Mouse (Mus musculus) regulatory T cell (primary cell): ENCODE measurements around the gene Ly6g6d.

Experiments
- in situ Hi-C: fragments of 300-600 bp; cut with MboI, MseI; formaldehyde crosslinking; loops from one replicate; pipeline ENCODE4 v1.15.1; 2025; ENCODE audit warnings: high pct_unique_total_duplicates

Ly6g6d gene

DNA sequence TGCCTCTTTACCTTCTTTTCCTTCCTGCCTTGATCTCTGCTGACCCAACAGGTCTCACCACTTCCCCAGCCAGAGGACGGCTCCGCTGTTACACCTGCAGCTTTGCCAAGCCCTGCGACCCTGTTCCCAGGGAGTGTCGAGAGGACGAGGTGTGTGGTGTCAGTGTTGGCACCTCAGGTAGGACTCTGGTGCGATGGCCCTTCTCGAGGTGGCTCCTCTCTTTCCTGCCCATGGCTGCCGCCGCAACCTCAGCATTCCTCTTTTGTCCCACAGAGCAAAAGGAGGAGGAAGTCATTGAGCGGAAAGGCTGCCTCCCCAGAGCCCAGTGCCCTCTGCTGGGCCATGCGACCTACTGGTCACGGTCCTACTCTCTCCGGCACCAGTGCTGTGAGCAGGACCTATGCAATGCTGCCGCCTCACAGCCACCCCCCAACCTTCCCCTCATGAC, at the start of gene Ly6g6d:
Gene Ly6g6d (minus strand): TSS at position 280 of the 448 bp plus-strand sequence.
- in situ Hi-C loops = no loop called here

DNA sequence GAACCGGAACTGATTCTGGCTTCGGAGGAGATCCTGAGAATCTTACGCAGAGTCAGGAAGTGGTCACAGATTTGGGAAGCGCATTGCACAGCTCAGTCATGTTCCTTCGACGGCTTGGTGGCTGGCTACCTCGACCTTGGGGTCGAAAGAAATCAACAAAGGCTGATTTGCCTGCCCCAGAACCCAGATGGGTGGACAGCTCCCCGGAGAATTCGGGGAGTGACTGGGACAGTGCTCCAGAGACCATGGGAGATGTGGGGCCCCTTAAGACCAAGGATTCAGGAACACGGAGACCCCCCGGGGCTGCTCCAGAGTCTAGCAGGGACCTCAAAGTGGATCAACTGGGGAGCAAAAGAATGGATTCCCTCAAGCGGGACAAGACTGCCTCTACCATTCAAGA, 49.2 kb upstream of the Ly6g6d start:
- in situ Hi-C loops = no loop called here

DNA sequence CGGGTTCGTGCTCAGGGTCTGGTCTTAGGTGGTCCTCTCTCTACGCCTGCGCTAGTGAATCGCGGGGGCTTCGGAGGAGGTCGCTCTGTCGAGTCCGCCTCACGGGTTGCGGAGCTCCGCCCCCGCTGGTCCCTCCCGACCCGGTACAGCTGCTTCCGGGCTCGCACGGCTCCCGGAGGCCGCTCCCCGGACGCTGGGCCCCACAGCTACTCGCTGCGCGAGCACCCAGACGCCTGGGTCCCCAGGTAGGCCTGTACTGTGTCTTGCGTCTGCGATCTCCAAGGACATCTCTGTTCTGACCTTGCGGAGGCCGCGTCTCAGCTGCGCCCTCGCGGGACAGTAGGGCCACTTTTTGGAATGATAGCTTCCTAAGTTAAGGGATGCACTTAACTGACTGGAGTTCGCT, 48.3 kb upstream of the Ly6g6d start, which contains the start of gene D17H6S53E:
Gene D17H6S53E (plus strand): TSS at position 168 of the 406 bp plus-strand sequence.
- in situ Hi-C loops = no loop called here

DNA sequence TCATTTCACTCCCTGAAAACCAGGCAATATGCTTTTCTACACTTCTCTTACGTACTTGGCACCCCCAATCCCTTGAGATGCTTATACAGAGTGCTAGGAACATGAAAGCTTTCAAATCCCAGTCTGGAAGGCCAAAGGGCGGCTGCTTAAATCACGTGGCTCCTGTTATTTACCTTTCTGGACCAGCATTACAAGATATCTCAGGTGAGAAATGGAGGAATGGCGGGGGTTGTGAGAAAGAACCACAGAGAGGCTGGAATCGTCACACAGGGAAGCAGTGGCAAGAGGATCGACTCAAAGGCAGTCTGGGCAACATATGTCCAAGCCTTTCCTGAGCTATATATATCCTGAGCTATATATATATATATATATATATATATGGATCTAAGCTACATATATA, 47.7 kb upstream of the Ly6g6d start:
- in situ Hi-C loops = no loop called here

DNA sequence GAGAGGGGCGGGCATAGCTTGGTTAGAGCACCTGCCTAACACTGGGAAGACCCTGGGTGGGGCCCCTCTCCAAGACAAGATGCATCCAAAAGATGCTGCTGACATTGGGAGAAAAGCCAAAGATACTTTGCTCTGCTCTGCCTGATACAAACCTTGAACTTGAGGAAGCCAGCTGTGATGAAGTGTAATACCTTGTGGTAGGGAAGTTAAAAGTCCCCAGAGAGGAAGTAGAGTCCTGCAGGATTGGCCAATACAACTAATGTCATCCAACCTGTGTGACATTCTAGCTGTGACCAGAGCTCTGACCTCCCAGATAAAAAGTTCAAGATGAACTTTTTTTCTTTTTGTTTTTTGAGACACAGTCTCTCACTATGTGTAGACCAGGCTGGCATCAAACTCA, 47.2 kb upstream of the Ly6g6d start:
- in situ Hi-C loops = no loop called here

DNA sequence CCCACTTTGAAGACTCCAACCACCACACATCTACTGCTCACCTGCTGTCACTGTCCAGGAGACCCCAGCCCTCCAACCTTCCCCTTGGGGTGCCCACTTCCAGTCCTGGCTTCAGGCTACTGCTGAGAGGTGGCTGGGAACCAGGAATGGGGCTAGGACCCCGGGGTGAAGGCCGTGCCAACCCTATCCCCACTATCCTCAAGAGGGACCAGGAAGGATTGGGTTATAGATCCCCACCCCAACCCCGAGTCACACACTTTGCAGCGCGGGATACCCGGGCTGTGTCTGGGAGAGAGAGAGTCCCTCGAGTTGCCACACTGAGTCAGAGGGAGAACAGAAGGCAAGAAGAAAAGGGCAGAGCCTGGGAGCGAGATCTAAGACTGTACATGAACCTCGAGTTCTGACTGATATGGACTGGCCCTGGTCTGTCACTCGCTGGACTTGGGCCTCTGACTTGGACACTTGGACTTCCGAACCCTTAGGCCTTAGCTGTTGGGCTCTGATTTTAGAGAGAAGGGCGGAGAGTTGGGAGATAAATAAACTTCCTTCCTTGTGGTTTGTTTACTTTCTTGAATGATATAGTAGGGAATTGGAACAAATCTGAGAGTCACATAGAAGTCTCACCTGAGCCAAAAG, 46.5 kb upstream of the Ly6g6d start:
- in situ Hi-C loops = loop anchor here (5.0 kb wide), 1 partner anchor 72 kb away; no protein-coding TSS in a partner anchor

DNA sequence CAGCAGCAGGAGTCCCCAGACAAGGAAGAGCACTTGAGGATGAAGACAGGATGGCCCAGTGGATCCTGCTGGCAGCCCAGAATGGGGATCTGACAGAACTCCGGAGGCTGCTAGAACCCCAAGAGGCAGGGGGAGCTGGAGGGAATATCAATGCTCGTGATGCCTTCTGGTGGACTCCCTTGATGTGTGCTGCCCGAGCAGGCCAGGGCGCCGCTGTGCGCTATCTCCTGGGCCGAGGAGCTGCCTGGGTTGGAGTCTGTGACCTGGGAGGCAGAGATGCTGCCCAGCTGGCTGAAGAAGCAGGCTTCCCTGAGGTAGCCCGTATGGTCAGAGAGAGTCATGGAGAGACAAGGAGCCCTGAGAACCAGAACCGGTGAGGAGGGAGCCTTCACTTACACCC, 45.4 kb upstream of the Ly6g6d start:
- in situ Hi-C loops = loop anchor here (5.0 kb wide), 1 partner anchor 71 kb away; no protein-coding TSS in a partner anchor

DNA sequence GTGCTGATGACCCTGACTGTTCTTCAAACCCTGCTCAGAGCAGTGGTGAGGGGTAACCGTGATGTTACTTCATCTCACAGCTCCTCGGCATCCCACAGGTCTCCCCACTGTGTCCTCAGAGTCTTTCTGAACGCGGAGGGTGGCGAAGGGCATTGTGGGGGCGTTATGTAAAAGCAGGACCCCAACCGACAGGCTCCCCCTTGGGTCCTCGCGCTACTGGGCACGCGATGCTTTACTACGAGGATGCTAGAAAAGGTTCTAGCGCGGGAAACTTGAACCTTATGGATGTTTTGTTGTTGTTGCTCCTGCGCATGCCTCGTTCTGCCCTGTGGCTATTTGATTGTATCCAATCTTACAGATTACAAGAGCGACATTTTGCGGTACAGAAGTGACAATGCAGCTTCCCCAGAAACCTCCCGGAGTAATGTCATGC, 44.0 kb upstream of the Ly6g6d start, which contains the start of gene Csnk2b:
Gene Csnk2b (minus strand): TSS at position 183 of the 433 bp plus-strand sequence.
- in situ Hi-C loops = loop anchor here (5.0 kb wide), 1 partner anchor 70 kb away; no protein-coding TSS in a partner anchor

DNA sequence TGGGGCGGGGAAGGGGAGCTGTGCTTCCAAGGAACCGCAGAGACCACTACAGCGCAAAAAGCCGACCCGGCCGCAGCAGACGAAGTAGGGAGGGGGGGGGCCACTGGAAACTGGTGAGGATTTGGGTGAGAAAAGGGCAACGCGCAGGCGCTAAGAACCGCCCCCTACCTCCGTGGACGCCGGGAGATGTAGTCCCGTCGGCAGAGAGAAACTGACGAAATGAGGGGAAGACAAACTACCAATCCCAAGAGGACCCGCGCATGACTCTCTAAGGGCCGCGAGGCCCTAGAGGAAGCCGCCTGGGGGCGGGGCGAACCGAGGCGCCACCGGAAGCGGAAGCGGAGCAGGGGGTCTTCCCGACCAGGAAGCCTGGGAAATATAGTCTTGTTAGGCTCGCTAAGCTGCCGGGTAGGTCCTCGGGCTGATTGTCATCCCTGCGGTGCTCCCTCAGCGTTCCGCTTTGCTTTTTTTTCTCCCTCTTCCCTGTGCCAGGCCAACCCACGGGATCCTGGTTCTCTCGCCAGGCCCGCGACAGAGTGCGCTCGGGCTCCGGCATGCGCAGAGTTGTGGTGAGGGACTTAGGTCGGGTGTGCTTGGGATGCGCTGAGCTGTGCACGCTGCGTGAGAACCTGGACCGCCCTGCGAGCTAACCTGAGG, 43.4 kb upstream of the Ly6g6d start, which contains the start of gene Gpank1:
Gene Gpank1 (plus strand): TSS at position 313 of the 657 bp plus-strand sequence.
- in situ Hi-C loops = loop anchor here (5.0 kb wide), 1 partner anchor 69 kb away; no protein-coding TSS in a partner anchor

DNA sequence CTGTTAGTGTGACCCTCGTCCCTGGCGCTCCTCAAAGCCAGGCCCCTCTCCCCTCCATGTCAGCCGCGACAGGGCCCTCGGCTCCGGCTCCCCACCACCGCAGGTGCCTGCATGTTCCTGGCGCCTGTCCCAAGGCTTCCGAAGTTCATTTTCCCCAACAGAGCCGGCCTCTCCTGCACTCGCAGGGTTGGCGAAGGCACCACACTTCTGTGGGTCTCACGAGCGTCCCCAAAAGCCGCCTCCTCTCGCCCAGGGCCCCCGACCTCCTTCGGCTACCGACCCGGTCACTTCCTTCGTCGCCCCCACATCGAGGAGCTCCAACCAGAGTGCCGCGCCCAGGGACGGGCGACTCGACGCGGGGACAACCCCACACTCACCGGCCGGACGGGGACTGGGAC, 42.9 kb upstream of the Ly6g6d start:
- in situ Hi-C loops = loop anchor here (5.0 kb wide), 1 partner anchor 68 kb away; no protein-coding TSS in a partner anchor

DNA sequence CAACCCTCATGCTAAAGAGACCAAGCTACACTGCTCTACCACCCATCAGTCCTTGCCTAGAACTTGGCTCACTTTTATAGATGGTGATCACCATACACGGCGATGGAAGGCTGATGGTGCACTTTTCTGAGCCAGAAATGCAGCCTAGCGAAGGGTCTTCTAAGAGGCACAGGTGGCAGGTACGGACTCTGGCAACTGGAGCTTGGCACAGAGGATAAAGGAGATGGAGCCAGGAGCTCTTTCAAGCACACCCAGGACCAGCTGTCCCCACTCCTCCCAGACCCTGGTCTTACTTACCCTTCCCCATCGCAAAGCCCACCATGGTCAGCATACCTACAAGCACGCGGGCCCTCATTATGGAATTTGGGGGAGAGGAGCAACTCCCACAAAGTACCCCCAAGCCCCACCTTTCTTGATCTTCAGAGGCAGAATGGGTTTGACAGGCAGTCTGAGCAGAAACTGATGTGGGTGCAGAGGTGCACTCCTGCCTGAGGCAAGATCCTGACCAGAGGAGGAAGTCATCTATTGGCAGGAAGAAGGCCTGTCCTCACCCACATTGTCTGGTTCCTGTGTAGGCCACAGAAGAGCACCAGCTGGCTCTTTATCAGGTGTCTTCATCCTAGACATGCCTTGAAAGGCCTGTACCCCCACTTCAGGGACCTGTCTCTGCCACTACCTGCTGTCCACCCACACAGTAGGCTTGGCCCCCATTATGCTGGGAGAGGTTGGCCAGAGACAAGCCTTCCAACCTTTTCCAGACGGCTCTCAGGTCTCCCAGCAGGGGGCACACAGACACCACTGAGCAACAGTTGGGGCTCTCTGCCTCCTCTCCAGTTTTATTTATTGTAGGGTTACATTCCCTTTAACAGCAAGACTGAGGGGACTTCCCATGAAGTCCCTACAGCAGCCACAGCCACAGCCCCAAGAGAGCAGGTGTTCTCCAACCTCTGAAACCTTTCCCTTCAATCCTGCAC, 37.5 kb upstream of the Ly6g6d start, which contains the start of gene Ly6g5b:
Gene Ly6g5b (minus strand): TSS at position 383 of the 974 bp plus-strand sequence.
- in situ Hi-C loops = no loop called here

DNA sequence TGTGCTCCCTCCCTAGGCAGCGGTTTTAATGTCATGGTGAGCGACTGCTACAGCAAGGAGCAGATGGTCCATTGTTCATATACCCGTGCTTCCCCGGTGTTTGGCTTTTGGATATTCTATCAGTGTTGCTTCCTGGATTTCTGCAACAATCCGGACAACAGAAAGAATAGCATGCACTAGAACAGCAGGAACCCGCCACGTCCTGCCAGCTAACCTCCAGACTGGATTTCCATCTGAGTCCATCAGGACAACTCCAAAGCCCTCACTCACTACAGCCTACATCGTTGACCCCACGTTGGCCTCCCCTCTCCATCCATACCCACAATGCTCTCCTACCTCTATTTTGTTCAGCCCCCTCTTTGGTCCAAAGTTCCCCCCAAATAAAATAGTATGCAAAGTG, 33.9 kb upstream of the Ly6g6d start:
- in situ Hi-C loops = no loop called here

DNA sequence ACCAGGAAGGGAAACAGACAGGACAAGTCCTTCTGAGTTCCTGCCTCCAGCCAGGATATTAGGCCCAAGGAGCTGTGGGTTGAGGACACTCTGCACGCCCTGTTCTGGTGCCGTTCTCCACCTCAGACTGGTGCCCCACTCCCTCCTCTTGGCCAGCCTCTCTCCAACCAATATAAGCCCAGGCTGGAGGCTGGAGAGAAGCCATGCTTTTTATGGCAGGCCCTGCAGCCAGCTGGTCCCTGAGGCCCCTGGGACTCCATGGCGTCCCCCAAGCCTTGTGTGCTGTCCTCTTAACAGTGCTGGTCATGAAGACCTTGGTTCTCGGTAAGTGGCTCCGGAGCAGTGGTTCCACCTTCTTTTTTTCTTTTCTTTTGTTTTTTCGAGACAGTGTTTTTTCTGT, 30.2 kb upstream of the Ly6g6d start, which contains the start of gene Ly6g5c:
Gene Ly6g5c (plus strand): TSS at position 183 of the 400 bp plus-strand sequence.
- in situ Hi-C loops = loop anchor here (5.0 kb wide), 1 partner anchor 96 kb away; no protein-coding TSS in a partner anchor

DNA sequence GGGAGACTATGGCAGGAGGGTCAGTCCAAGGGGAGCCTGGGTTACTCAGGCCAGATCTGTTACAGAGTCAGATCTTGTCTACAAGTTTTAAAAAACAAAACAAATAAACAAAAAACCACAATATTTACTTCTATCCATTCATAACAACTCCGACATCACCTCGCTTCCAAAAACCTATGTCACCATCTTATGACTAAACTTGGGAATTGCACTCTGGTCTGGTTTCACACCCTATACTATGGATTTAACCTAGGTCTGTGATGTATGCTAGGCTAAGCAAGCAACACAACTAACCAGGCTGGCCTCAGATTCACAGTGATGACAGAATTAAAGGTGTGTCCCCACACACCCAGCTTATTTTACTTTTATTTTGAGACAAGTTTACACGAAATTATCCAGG, 28.7 kb upstream of the Ly6g6d start:
- in situ Hi-C loops = loop anchor here (5.0 kb wide), 1 partner anchor 94 kb away; no protein-coding TSS in a partner anchor

DNA sequence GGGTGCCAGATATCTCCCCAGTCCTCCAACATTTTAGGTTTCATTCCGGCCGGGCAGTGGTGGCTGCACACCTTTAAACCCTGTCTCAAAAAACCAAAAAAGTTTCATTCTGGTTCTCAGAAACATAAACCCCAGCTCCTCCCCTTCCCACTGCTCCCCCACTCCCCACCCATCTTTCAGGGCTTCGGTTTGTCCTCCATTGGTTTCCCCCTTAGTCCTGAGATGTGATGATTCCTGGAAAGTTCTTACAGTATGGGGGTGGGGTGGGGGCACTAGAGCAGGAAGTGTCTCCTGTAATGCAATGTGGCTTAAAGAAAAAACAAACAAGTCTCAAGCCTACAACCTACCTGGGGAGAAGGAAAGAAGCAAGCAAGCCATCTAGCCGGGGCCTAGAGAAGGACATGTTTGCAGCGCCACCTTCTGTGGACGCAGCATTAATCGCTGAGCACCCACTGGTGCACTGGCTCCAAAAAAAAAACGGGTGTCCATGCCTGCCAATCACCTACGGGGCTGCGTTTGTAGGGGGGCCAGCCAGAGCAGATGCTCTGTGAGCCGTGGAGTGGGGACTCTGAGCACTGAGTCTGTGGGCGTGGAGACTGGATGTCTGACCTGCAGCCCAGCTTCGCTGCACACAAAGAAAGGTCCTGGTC, 28.0 kb upstream of the Ly6g6d start:
- in situ Hi-C loops = loop anchor here (5.0 kb wide), 1 partner anchor 94 kb away; no protein-coding TSS in a partner anchor

DNA sequence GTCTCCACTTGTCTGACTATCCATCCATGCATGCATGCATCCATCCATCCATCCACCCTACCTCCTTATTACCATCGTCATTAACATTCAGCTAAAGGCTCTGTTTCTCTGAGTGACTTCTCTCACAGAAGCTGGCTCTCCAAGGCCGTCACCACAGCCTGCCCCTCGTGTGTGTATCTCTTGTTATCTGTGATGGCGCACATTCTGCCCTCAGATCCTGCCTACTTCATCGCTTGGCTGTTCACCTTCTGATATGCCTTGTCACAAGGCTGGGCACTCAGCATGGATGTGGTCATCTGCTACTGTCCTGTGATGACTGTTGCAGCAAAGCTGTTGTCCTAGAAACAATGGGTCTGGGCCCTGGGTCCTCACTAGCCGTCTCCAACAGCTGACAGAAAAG, 26.9 kb upstream of the Ly6g6d start:
- in situ Hi-C loops = loop anchor here (5.0 kb wide), 1 partner anchor 92 kb away; no protein-coding TSS in a partner anchor

DNA sequence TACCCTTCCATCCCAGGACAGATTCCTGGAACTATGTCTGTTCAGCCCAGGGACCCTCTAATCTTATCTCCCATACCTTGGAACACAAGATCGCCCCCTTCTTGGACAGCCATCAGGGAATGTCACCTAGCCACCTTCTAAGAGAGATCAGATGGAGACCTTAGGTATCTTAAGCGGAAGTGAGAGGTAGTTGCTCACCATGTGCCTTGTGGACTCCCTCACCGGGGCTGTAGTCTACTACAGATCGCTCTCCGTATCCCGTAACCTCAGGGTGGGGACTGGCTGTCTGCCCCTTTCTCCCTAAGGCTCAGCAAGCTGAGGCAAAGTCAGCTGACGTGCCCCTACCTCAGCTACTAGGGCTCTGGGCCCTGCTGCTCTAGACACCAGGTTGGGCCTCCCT, 26.2 kb upstream of the Ly6g6d start:
- in situ Hi-C loops = no loop called here

DNA sequence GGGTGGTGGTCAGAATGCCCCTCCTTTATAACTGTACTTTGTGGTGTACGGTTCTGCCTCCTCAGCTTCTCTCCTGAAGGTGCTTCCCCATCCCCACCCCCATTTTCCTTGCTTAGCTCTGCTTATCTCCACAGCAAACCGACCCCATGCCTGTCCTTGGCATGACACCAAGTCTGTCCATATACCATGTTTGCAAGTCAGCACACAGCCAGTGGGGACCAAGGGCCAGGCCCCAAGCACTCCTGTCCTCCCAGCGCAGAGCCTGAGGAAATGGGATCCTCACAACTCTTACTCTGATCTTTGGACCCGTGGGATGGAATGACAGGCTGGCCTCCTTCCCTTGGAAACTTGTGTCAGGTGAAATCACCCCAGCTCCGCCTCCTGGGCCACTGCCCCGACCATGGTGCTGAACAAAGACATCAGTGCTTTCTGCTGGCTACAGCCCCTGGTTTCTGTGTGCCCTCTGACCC, 25.4 kb upstream of the Ly6g6d start:
- in situ Hi-C loops = no loop called here

DNA sequence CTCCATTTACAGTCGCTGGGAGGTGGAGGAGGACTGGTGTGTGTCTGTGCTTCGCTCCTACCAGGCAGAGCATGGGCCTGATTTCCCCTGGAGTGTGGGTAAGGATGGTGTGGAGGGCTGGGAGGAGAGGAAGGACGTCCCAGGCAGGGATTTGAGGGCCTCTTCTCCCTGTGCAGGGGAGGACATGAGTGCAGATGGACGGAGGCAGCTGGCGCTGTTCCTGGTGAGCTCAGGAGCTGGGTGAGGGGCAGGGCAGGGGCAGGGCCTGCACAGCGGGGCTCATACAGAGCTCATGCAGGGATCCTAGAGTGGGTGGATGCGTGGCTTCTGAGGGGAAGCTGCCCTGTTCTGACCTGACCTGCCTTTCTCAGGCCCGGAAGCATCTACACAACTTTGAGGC, 24.4 kb upstream of the Ly6g6d start:
- in situ Hi-C loops = no loop called here

DNA sequence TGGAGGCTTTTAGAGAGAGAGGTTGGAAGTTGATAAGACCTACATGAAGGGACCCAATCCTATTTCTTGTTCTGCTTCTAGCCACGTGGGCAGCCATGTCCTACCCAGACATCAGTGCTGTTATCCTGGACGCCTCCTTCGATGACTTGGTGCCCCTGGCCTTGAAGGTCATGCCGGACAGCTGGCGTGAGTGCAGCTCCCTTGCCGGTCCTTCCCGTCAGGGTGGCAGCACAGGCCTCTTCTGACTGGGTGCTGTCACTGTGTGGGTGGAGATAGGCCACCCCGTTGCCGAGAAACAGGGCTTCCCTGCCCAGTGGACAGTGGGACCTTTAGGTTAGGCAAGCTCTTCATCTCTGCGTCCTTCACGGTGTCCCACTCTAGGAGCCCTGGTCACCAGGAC, 23.3 kb upstream of the Ly6g6d start:
- in situ Hi-C loops = no loop called here
